ENCODE assay signal across 31 mouse cellular contexts in the genomic region with DNA sequence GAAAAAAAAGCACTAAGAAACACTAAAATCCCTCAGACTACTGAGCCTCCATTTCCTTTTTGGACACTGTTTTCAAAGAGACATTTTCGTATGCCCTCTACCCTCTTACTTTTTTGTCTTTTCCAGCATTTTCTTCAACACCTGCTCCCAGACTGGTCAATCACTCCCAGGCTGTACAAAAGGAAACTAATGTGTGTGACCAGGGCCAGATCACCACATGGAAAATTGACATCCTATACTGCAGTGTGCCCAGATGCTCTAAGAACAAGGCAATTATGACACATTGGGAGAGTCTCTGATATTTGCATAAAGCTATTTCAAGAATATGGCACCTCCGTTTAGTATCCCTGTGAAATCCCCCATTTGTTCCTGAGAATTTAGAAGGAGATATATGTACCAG.
"Had no signal": no experiment of that assay in that cellular context is flagged by ENCODE, and none has a peak within 500 bp of the region (broad histone marks: within the 10 kb centered on the region; RNA-seq: fewer than 3 reads in every experiment).

No protein-coding gene starts in this region.

- H3K4me1 ChIP-seq: limb, embryonic 15.5 days; liver, embryonic 12.5 days; liver, embryonic 13.5 days; liver, embryonic 15.5 days; lung, embryonic 15.5 days; megakaryocyte, embryonic 14.5 days; midbrain, embryonic 10.5 days; midbrain, embryonic 15.5 days; neural tube, embryonic 12.5 days; neural tube, embryonic 13.5 days had no signal

- H3K9me3 ChIP-seq: limb, embryonic 10.5 days; limb, embryonic 12.5 days; limb, embryonic 13.5 days; limb, embryonic 15.5 days; liver, embryonic 12.5 days; liver, embryonic 13.5 days; liver, embryonic 15.5 days; lung, embryonic 15.5 days; megakaryocyte, embryonic 14.5 days; midbrain, embryonic 10.5 days; midbrain, embryonic 15.5 days; neural tube, embryonic 12.5 days; neural tube, embryonic 13.5 days had no signal

- H3K27ac ChIP-seq: limb, embryonic 10.5 days; limb, embryonic 12.5 days; limb, embryonic 13.5 days; limb, embryonic 15.5 days; liver, embryonic 12.5 days; liver, embryonic 13.5 days; liver, embryonic 14.5 days; liver, embryonic 15.5 days; lung, embryonic 15.5 days; macrophage; midbrain, embryonic 10.5 days; midbrain, embryonic 15.5 days; neural tube, embryonic 12.5 days; neural tube, embryonic 13.5 days had no signal

- DNase-seq: left cerebral cortex, postnatal 4 days; liver; liver, embryonic 13.5 days; liver, postnatal 0 days; lung, adult 18-20 months; lung, adult 2 months; lung, embryonic 14.5 days; lung, postnatal 10 days; lung, postnatal 14 days; lung, postnatal 36 days; lung, postnatal 4 days; midbrain, embryonic 14.5 days had no signal

- H3K9ac ChIP-seq: limb, embryonic 12.5 days; limb, embryonic 13.5 days; limb, embryonic 15.5 days; liver, embryonic 12.5 days; liver, embryonic 13.5 days; liver, embryonic 14.5 days; liver, embryonic 15.5 days; liver, postnatal 0 days; lung, embryonic 14.5 days; lung, embryonic 15.5 days; midbrain, embryonic 15.5 days; neural tube, embryonic 12.5 days; neural tube, embryonic 13.5 days had no signal

- H3K27me3 ChIP-seq: limb, embryonic 12.5 days; limb, embryonic 13.5 days; limb, embryonic 15.5 days; liver, embryonic 12.5 days; liver, embryonic 13.5 days; liver, embryonic 15.5 days; lung, embryonic 15.5 days; megakaryocyte, embryonic 14.5 days; midbrain, embryonic 15.5 days; neural tube, embryonic 12.5 days; neural tube, embryonic 13.5 days had no signal

- ATAC-seq: liver, embryonic 12.5 days; liver, postnatal 0 days; lung, postnatal 0 days; midbrain, embryonic 15.5 days; midbrain, embryonic 16.5 days had no signal

- H3K36me3 ChIP-seq: limb, embryonic 10.5 days; limb, embryonic 15.5 days; liver, embryonic 12.5 days; liver, embryonic 13.5 days; liver, embryonic 15.5 days; lung, embryonic 15.5 days; midbrain, embryonic 10.5 days; midbrain, embryonic 15.5 days; neural tube, embryonic 12.5 days; neural tube, embryonic 13.5 days had no signal

- H3K4me3 ChIP-seq: limb, embryonic 10.5 days; limb, embryonic 12.5 days; limb, embryonic 13.5 days; limb, embryonic 15.5 days; liver, embryonic 12.5 days; liver, embryonic 13.5 days; liver, embryonic 15.5 days; lung, embryonic 15.5 days; megakaryocyte, embryonic 14.5 days; midbrain, embryonic 10.5 days; midbrain, embryonic 15.5 days; myocyte; neural tube, embryonic 12.5 days; neural tube, embryonic 13.5 days had no signal

- H3K4me2 ChIP-seq: limb, embryonic 12.5 days; limb, embryonic 13.5 days; limb, embryonic 15.5 days; liver, embryonic 11.5 days; liver, embryonic 12.5 days; liver, embryonic 13.5 days; liver, embryonic 15.5 days; lung, embryonic 14.5 days; lung, embryonic 15.5 days; midbrain, embryonic 11.5 days; midbrain, embryonic 15.5 days; neural tube, embryonic 12.5 days; neural tube, embryonic 13.5 days had no signal
